Mouse (Mus musculus) ES-E14 (cell line): ENCODE measurements at regions not wholly inside any gene's neighbourhood (a gene's known extent, or its start where the extent isn't known, plus 50 kb on each side); places are given as distances from the start of the nearest gene placed in this dataset.
A peak's percentile ranks its signal among the peaks of the same experiment; 100 is the strongest.

Source experiments
- DNase-seq: peaks from one replicate; pipeline ENCODE4 v3.0.0-alpha.2; 2013; ENCODE audit warnings: low read depth, low spot score
- H3K27ac ChIP-seq: 2 replicates; pipeline ENCODE4 v1.5.1; 2012; ENCODE audit warnings: low read depth, mild to moderate bottlenecking, low read length, moderate library complexity, mixed read lengths; ENCODE audit not compliant: poor library complexity, insufficient read depth, severe bottlenecking
- H3K36me3 ChIP-seq: 2 replicates; pipeline ENCODE4 v1.6.1; 2012; ENCODE audit warnings: mild to moderate bottlenecking, low read length, moderate library complexity, mixed read lengths; ENCODE audit not compliant: control insufficient read depth, poor library complexity, insufficient read depth, severe bottlenecking
- H3K4me1 ChIP-seq, 2 experiments: fragments of 150-350 bp in 1 of 2; sonication (generic) in 1 of 2; 2 replicates each; pipeline ENCODE4 v1.6.1; 2012; ENCODE audit warnings: low read length in 2 of 2, mild to moderate bottlenecking in 1 of 2, mixed read lengths in 1 of 2; ENCODE audit not compliant: control insufficient read depth in 2 of 2, insufficient read depth in 2 of 2, poor library complexity in 1 of 2
- H3K4me3 ChIP-seq, 2 experiments: fragments of 150-350 bp in 1 of 2; sonication (generic) in 1 of 2; 2 replicates each; pipeline ENCODE4 v1.5.1; 2012; ENCODE audit warnings: low read length in 2 of 2, low read depth in 1 of 2, mild to moderate bottlenecking in 1 of 2, mixed read lengths in 1 of 2; ENCODE audit not compliant: insufficient read depth in 1 of 2, poor library complexity in 1 of 2, severe bottlenecking in 1 of 2
- H3K9ac ChIP-seq: 2 replicates; pipeline ENCODE4 v1.6.1; 2012; ENCODE audit warnings: low read depth, mild to moderate bottlenecking, low read length, mixed read lengths; ENCODE audit not compliant: poor library complexity, insufficient read depth, severe bottlenecking
- H3K9me3 ChIP-seq: fragments of 150-350 bp; sonication (generic); 2 replicates; pipeline ENCODE4 v1.6.1; 2012; ENCODE audit warnings: low read depth, mild to moderate bottlenecking, low read length; ENCODE audit not compliant: control insufficient read depth, insufficient read depth
- CHD2 ChIP-seq: IDR thresholded peaks from 2 replicates; pipeline ENCODE4 v1.6.1; 2014; ENCODE audit warnings: mild to moderate bottlenecking, low read depth, low read length, inconsistent platforms
- HCFC1 ChIP-seq: IDR thresholded peaks from 2 replicates; pipeline ENCODE4 v1.6.1; 2012; ENCODE audit warnings: low read length, inconsistent platforms, borderline replicate concordance; ENCODE audit not compliant: insufficient read depth
- MAFK ChIP-seq: IDR thresholded peaks from 2 replicates; pipeline ENCODE4 v1.6.1; 2014; ENCODE audit warnings: mild to moderate bottlenecking, low read depth, low read length, inconsistent platforms; ENCODE audit not compliant: insufficient read depth
- ZC3H11A ChIP-seq: IDR thresholded peaks from 2 replicates; pipeline ENCODE4 v1.6.1; 2012; ENCODE audit warnings: low read depth, mild to moderate bottlenecking, inconsistent platforms, low read length, borderline replicate concordance
- ZNF384 ChIP-seq: IDR thresholded peaks from 2 replicates; pipeline ENCODE4 v1.6.1; 2012; ENCODE audit warnings: low read depth, low read length, inconsistent platforms
- in situ Hi-C, 2 experiments: fragments of 600-800 bp; cut with MboI; formaldehyde crosslinking; loops; one replicate each; pipeline ENCODE4 v1.15.1; 2025; ENCODE audit warnings: low sequenced_read_pairs in 2 of 2, inconsistent platforms in 1 of 2; ENCODE audit not compliant: unreplicated experiment in 2 of 2

DNA sequence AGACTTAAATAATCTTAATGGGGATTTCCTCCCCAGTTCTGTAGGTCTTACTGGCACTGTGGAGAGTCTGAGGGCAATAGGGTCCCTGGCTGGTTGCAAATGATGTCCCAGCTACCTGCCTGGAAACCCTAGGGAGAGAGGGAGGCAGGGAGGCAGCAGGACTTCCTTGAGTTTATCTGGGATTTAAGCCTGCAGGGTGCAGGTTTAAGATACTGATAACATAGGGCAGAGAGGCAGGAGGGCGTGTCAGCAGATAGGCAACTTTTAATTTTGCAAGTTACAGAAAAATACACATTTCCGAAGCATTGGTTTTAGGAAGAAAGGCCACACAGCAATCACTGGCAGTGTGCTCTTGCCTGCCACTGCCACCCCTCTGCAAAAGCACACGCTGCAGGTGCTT, 136.9 kb upstream of the Camk1g start:
- H3K4me1 ChIP-seq, result peaks cover 7 to 25% of the 10 kb centered on the region in 2 experiments
- TF ChIP-seq CHD2, result no peak
- no peak for TF ChIP-seq HCFC1
- TF ChIP-seq MAFK, result no peak
- TF ChIP-seq ZC3H11A, result no peak
- TF ChIP-seq ZNF384, result no peak
- H3K4me3 ChIP-seq, result no peak overlapping the region
- H3K9ac ChIP-seq, result no peak overlapping the region
- no peak for DNase-seq
- no peak overlapping the region for H3K27ac ChIP-seq
- no peaks in the 10 kb centered on the region for H3K36me3 ChIP-seq
- in situ Hi-C loops, result no loop called here
- H3K9me3 ChIP-seq, result no peaks in the 10 kb centered on the region

DNA sequence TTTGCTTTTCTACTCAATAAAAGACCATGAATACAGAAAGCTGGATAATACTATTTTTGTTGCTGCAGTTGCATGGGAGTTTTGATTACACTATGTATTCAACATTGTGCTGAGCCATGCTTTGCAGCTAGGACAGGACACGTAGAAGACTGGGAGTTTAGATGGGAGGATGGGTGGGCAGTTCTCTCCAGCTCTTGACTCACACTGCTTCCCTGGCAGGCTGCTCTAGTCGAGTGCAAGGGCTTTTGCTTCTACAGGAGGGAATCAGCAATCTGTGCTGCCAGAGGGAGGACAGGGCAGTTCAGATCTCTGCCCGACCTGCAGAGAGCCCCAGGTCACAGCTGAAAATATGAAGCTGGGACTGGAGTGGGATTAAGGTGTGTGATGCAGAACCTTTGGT, 135.3 kb upstream of the Camk1g start:
- no peaks in the 10 kb centered on the region for H3K36me3 ChIP-seq
- TF ChIP-seq MAFK, result no peak
- TF ChIP-seq HCFC1, result no peak
- no peak for TF ChIP-seq ZNF384
- TF ChIP-seq ZC3H11A, result no peak
- no peak for TF ChIP-seq CHD2
- DNase-seq, result no peak
- H3K4me1 ChIP-seq, result peaks cover 6 to 18% of the 10 kb centered on the region in 2 experiments
- no peak overlapping the region for H3K4me3 ChIP-seq
- H3K9me3 ChIP-seq, result no peaks in the 10 kb centered on the region
- H3K27ac ChIP-seq, result no peak overlapping the region; the same call in 1 of the 2 replicates
- no peak overlapping the region for H3K9ac ChIP-seq
- in situ Hi-C loops, result no loop called here

DNA sequence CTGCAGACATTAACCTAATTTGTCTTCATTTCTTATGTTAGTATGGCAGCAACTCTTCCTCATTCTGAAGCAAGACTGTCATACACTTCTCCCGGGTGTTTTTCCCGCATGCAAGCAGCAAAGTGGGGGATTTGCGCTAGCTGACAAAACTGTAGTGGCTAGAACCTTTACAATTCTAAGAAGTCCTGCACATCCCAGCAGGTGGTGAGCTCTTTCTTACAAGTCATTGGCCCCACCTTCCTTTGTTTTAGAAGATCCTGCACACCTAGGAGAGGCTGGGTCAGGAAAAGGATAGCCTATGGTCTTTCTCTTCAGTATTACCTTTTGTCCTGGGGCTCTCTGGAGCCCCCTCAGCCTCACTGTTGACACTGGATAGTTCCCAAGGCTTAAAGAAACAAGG, 134.5 kb upstream of the Camk1g start:
- Histone ChIP-seq H3K4me3 (peak overlapping the region in 1 of 2 experiments; percentile 14; a peak in 2 of 4 replicates), H3K9me3 (no peaks in the 10 kb centered on the region), H3K9ac (no peak overlapping the region), H3K36me3 (no peaks in the 10 kb centered on the region), H3K27ac (peak overlapping the region; percentile 55; the same call in 1 of the 2 replicates), H3K4me1 (peaks cover 5 to 16% of the 10 kb centered on the region in 2 experiments; a peak in 3 of 4 replicates)
- DNase-seq, result peak; percentile 60
- in situ Hi-C loops, result no loop called here
- TF ChIP-seq CHD2 (no peak), ZNF384 (no peak), ZC3H11A (no peak), HCFC1 (no peak), MAFK (no peak)

DNA sequence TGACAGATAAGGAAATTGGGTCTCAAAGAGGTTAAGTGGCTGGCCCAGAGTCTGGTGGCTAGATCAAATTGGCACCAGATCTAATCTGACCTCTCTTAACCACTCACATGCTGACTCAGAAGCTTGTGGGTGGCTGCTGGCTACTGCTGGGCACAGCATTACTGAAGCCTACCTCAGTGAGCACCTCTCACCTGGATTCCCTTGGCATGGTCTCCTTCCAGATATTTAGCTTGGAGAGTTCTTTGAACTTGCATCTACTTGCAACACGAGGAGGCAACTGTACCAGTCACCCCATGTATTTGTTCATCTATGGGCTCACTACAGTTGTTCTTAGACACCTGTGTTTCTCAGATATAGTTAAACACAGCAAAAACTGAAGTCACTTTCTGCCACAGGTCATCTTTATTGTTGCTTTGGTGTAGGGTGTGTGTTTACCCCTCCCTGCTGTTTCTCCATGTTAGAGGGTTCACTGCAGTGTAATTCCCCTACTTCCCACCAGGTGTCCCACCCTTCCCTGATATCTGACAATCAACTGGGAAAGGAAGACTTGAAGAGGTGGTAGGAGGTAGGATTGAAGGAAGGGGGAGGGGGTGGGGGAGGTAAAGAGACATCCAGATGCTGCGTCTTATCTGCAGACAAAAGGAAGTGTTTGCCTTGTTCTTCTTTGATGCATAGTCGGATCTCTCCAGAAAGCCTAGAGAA, 133.7 kb upstream of the Camk1g start:
- in situ Hi-C loops, result no loop called here
- peak overlapping the region; percentile 55; the same call in 1 of the 2 replicates for H3K27ac ChIP-seq
- peaks cover 5 to 12% of the 10 kb centered on the region in 2 experiments; a peak in 3 of 4 replicates for H3K4me1 ChIP-seq
- TF ChIP-seq CHD2 (no peak), ZC3H11A (peak; percentile 69; the same call in 1 of the 2 replicates), HCFC1 (no peak)
- no peaks in the 10 kb centered on the region for H3K36me3 ChIP-seq
- H3K9me3 ChIP-seq, result no peaks in the 10 kb centered on the region
- DNase-seq, result peak; percentile 87
- no peak overlapping the region for H3K9ac ChIP-seq
- H3K4me3 ChIP-seq, result peak overlapping the region in 1 of 2 experiments; percentile 14; a peak in 1 of 4 replicates
